Mouse (Mus musculus) heart, embryonic 11.5 days (tissue): Measurements from ENCODE around the gene Pde4d. TPM values are rescaled to one million over a fixed set of nuclear protein-coding genes. Genes with fewer than 3 reads are reported as not detected.

ENCODE experiments used
- ATAC-seq: fragments of 200-750 bp; cut with Nextera tagmentation; replicated peaks from 2 replicates; pipeline ENCODE4 v1.8.0; 2017; ENCODE audit warnings: moderate library complexity; ENCODE audit not compliant: insufficient number of reproducible peaks, low FRiP score, low TSS enrichment
- H3K27ac ChIP-seq: fragments of 300-500 bp; sonication (generic); 2 replicates; pipeline ENCODE4 v1.5.1; 2014; ENCODE audit warnings: mild to moderate bottlenecking, low read depth, low read length
- H3K27me3 ChIP-seq: fragments of 300-500 bp; sonication (generic); 2 replicates; pipeline ENCODE4 v1.6.1; 2014; ENCODE audit warnings: mild to moderate bottlenecking, low read length, mixed read lengths; ENCODE audit not compliant: control insufficient read depth, insufficient read depth
- H3K36me3 ChIP-seq: fragments of 300-500 bp; sonication (generic); 2 replicates; pipeline ENCODE4 v1.6.1; 2014; ENCODE audit warnings: mild to moderate bottlenecking, low read length, moderate library complexity, mixed read lengths; ENCODE audit not compliant: control insufficient read depth, insufficient read depth
- H3K4me1 ChIP-seq: fragments of 300-500 bp; sonication (generic); 2 replicates; pipeline ENCODE4 v1.6.1; 2014; ENCODE audit warnings: low read length; ENCODE audit not compliant: control insufficient read depth, insufficient read depth
- H3K4me2 ChIP-seq: fragments of 300-500 bp; sonication (generic); 2 replicates; pipeline ENCODE4 v1.6.1; 2014; ENCODE audit warnings: mild to moderate bottlenecking, moderate library complexity
- H3K4me3 ChIP-seq: fragments of 300-500 bp; sonication (generic); 2 replicates; pipeline ENCODE4 v1.5.1; 2014; ENCODE audit warnings: low read depth, low read length
- H3K9ac ChIP-seq: fragments of 300-500 bp; sonication (generic); 2 replicates; pipeline ENCODE4 v1.6.1; 2014; ENCODE audit warnings: mild to moderate bottlenecking, low read depth, low read length, moderate library complexity
- H3K9me3 ChIP-seq: fragments of 300-500 bp; sonication (generic); replicated peaks from 2 replicates; pipeline ENCODE4 v1.6.1; 2016; ENCODE audit warnings: low read length; ENCODE audit not compliant: control insufficient read depth
- WGBS: fragments of 180-500 bp; shearing (Covaris S2); extraction: QIAGEN DNeasy Blood & Tissue Kit; methylation state at CpG from one replicate; pipeline ENCODE4 v1.1.7; 2014; ENCODE audit not compliant: insufficient replicate concordance; 5-methylcytosine and 5-hydroxymethylcytosine counted together
- polyA plus RNA-seq: library from polyadenylated mRNA; unstranded; fragments of >200 nt; fragmentation: Nextera tagmentation; extraction: Ambion mirVana; gene quantifications from 2 replicates; pipeline ENCODE4 v1.2.1, GENCODE M21; 2014

The Pde4d gene
- polyA plus RNA-seq, 1 experiment from 2014 or later: 27.8 TPM

GRCm38 (mm10) chr13:109500336-109500735 is 1050.6 kb downstream of the Pde4d start:
- Histone ChIP-seq H3K4me2 (no peak overlapping the region), H3K27me3 (no peaks in the 10 kb centered on the region), H3K36me3 (no peaks in the 10 kb centered on the region), H3K27ac (no peak overlapping the region), H3K9me3 (no peaks in the 10 kb centered on the region), H3K4me3 (no peak overlapping the region), H3K4me1 (no peaks in the 10 kb centered on the region), H3K9ac (no peak overlapping the region)
- ATAC-seq: no peak
- 80% methylated on average over 9 of the region's 9 CpGs for WGBS

- no peaks in the 10 kb centered on the region for H3K36me3 ChIP-seq
- H3K4me2 ChIP-seq: no peak overlapping the region
- H3K9me3 ChIP-seq: no peaks in the 10 kb centered on the region
- WGBS: 64% methylated on average over 7 of the region's 7 CpGs
- no peak overlapping the region for H3K9ac ChIP-seq
- no peak overlapping the region for H3K27ac ChIP-seq
- no peaks in the 10 kb centered on the region for H3K4me1 ChIP-seq
- no peak overlapping the region for H3K4me3 ChIP-seq
- no peaks in the 10 kb centered on the region for H3K27me3 ChIP-seq
- no peak for ATAC-seq
These were observed 1053.0 kb downstream of the Pde4d start for GRCm38 (mm10) chr13:109502796-109503195.

GRCm38 (mm10) chr13:109506754-109507153 is 1057.0 kb downstream of the Pde4d start:
- Histone ChIP-seq H3K27me3 (no peaks in the 10 kb centered on the region), H3K9ac (no peak overlapping the region), H3K9me3 (no peaks in the 10 kb centered on the region), H3K4me3 (no peak overlapping the region), H3K4me1 (no peaks in the 10 kb centered on the region), H3K36me3 (no peaks in the 10 kb centered on the region), H3K27ac (no peak overlapping the region), H3K4me2 (no peak overlapping the region)
- WGBS: 81% methylated on average over 7 of the region's 7 CpGs
- ATAC-seq: no peak

- 62% methylated on average over 4 of the region's 4 CpGs for WGBS
These were observed 1058.7 kb downstream of the Pde4d start for GRCm38 (mm10) chr13:109508472-109508871.

GRCm38 (mm10) chr13:109518194-109518593 is 1068.4 kb downstream of the Pde4d start:
- Histone ChIP-seq H3K9me3 (no peaks in the 10 kb centered on the region), H3K9ac (no peak overlapping the region), H3K36me3 (no peaks in the 10 kb centered on the region), H3K4me3 (no peak overlapping the region), H3K4me1 (no peaks in the 10 kb centered on the region), H3K4me2 (no peak overlapping the region), H3K27me3 (no peaks in the 10 kb centered on the region), H3K27ac (no peak overlapping the region)
- WGBS: 81% methylated on average over 1 of the region's 1 CpGs
- ATAC-seq: no peak

More at GRCm38 (mm10) chr13:109508472-109508871, 1058.7 kb downstream of the Pde4d start:
- Histone ChIP-seq H3K4me2 (no peak overlapping the region), H3K27me3 (no peaks in the 10 kb centered on the region), H3K9ac (no peak overlapping the region), H3K4me3 (no peak overlapping the region), H3K9me3 (no peaks in the 10 kb centered on the region), H3K4me1 (no peaks in the 10 kb centered on the region), H3K36me3 (no peaks in the 10 kb centered on the region), H3K27ac (no peak overlapping the region)
- ATAC-seq: no peak

- Histone ChIP-seq H3K4me3 (no peak overlapping the region), H3K9ac (no peak overlapping the region), H3K27ac (no peak overlapping the region), H3K4me2 (no peak overlapping the region), H3K36me3 (no peaks in the 10 kb centered on the region), H3K9me3 (no peaks in the 10 kb centered on the region), H3K4me1 (no peaks in the 10 kb centered on the region), H3K27me3 (no peaks in the 10 kb centered on the region)
- ATAC-seq: no peak
- 41% methylated on average over 3 of the region's 3 CpGs for WGBS
These were observed 1069.7 kb downstream of the Pde4d start for GRCm38 (mm10) chr13:109519485-109519884.

GRCm38 (mm10) chr13:109519966-109520646 is 1070.4 kb downstream of the Pde4d start:
- no peak overlapping the region for H3K4me3 ChIP-seq
- H3K27me3 ChIP-seq: no peaks in the 10 kb centered on the region
- no peaks in the 10 kb centered on the region for H3K36me3 ChIP-seq
- H3K9me3 ChIP-seq: no peaks in the 10 kb centered on the region
- H3K27ac ChIP-seq: no peak overlapping the region
- no peak overlapping the region for H3K4me2 ChIP-seq
- no peak for ATAC-seq
- H3K9ac ChIP-seq: no peak overlapping the region
- 81% methylated on average over 2 of the region's 2 CpGs for WGBS
- no peaks in the 10 kb centered on the region for H3K4me1 ChIP-seq

GRCm38 (mm10) chr13:109533838-109534523 is 1084.2 kb downstream of the Pde4d start:
- Histone ChIP-seq H3K4me1 (no peaks in the 10 kb centered on the region), H3K27me3 (no peaks in the 10 kb centered on the region), H3K4me3 (no peak overlapping the region), H3K9me3 (no peaks in the 10 kb centered on the region), H3K4me2 (no peak overlapping the region), H3K9ac (no peak overlapping the region), H3K27ac (no peak overlapping the region), H3K36me3 (no peaks in the 10 kb centered on the region)
- 67% methylated on average over 3 of the region's 3 CpGs for WGBS
- ATAC-seq: no peak
